Mouse (Mus musculus): ENCODE results near the gene Chrna9. TPM values are rescaled to one million over a fixed set of nuclear protein-coding genes. Genes with fewer than 3 reads are reported as not detected.
A peak's percentile ranks its signal among the peaks of the same experiment; 100 is the strongest.

Chrna9 gene
- polyA plus RNA-seq, 1 experiment from 2014 or later, result not detected

- Histone ChIP-seq H3K4me1 (replicated peaks; ENCODE audit: control insufficient read depth, insufficient read depth, low read length) (no peaks in the 10 kb centered on the region), H3K9ac (ENCODE audit: low read length) (no peak overlapping the region), H3K27ac (ENCODE audit: low read depth) (no peak overlapping the region), H3K4me3 (ENCODE audit: low read depth, low read length) (no peak overlapping the region), H3K4me2 (ENCODE audit: low read length) (no peak overlapping the region), H3K36me3 (ENCODE audit: control insufficient read depth, insufficient read depth, low read length) (no peaks in the 10 kb centered on the region), H3K27me3 (replicated peaks; ENCODE audit: control insufficient read depth, insufficient read depth, low read length) (no peaks in the 10 kb centered on the region), H3K9me3 (ENCODE audit: control insufficient read depth, low read length) (0 out of 2 replicates have a peak, but pooled peaks cover 2% of the 10 kb centered on the region)
- DNase-seq (ENCODE audit: low spot score) (no peak), ATAC-seq (replicated peaks; ENCODE audit: low FRiP score, low TSS enrichment, low read depth) (no peak)
- 60% methylated on average over 4 of the region's 4 CpGs for WGBS
Measured at GRCm38 (mm10) chr5:65941145-65941544, 6.4 kb downstream of the Chrna9 start.

DNA sequence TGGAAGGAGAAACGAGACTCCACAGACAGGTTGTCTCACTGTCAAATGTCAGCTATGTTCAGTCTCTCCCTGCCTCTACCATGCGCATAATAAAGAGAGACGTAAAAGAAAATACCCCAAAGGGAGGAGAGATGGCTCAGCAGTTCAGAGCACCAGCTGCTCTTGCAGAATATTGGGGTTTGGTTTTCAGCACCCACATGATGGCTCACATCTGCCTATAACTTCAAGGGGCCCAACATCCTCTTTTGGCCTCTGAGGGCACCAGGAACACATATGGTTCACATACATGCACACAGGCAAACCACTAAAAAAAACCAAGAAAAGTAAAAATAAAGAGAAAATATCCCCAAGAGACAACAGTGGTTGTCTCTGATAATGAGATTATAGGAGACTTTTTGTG, 15.1 kb downstream of the Chrna9 start:
- no peak overlapping the region for H3K27ac ChIP-seq (ENCODE audit: low read depth)
- H3K36me3 ChIP-seq (ENCODE audit: control insufficient read depth, insufficient read depth, low read length), result no peaks in the 10 kb centered on the region
- no peaks in the 10 kb centered on the region for H3K27me3 ChIP-seq (replicated peaks; ENCODE audit: control insufficient read depth, insufficient read depth, low read length)
- H3K9me3 ChIP-seq (ENCODE audit: control insufficient read depth, low read length), result no peaks in the 10 kb centered on the region
- ATAC-seq (replicated peaks; ENCODE audit: low FRiP score, low TSS enrichment, low read depth) (no peak), DNase-seq (ENCODE audit: low spot score) (no peak)
- no peak overlapping the region for H3K4me3 ChIP-seq (ENCODE audit: low read depth, low read length)
- no peak overlapping the region for H3K9ac ChIP-seq (ENCODE audit: low read length)
- H3K4me2 ChIP-seq (ENCODE audit: low read length), result no peak overlapping the region
- H3K4me1 ChIP-seq (replicated peaks; ENCODE audit: control insufficient read depth, insufficient read depth, low read length), result peaks cover 3% of the 10 kb centered on the region
- WGBS, result 86% methylated on average over 3 of the region's 3 CpGs

DNA sequence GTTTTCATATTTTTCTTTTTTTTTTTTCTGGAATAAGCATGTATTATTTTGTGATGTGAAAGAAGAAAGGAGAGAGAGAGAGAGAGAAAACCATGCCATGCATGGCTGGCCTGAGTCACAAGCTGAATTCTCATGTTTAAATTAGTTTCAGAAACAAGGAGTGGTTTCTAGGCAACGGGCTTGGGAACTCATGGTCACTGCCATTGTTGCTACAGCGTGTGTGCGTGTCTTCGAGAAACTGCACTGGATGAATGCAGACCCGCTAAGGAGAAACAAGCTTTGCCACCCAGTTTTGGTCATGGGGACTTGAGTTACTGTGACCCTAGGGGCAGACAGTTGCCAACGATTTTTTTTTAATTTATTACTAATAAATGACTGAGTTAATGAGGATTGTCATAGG, 15.5 kb downstream of the Chrna9 start:
- H3K9ac ChIP-seq (ENCODE audit: low read length), result no peak overlapping the region
- ATAC-seq (replicated peaks; ENCODE audit: low FRiP score, low TSS enrichment, low read depth), result 0 out of 2 replicates have a peak, but pooled peaks have one; percentile 57
- H3K9me3 ChIP-seq (ENCODE audit: control insufficient read depth, low read length), result no peaks in the 10 kb centered on the region
- no peaks in the 10 kb centered on the region for H3K36me3 ChIP-seq (ENCODE audit: control insufficient read depth, insufficient read depth, low read length)
- H3K4me1 ChIP-seq (replicated peaks; ENCODE audit: control insufficient read depth, insufficient read depth, low read length), result peaks cover 4% of the 10 kb centered on the region
- H3K4me2 ChIP-seq (ENCODE audit: low read length), result no peak overlapping the region
- WGBS, result 47% methylated on average over 6 of the region's 6 CpGs
- DNase-seq (ENCODE audit: low spot score), result peak; percentile 54
- H3K27me3 ChIP-seq (replicated peaks; ENCODE audit: control insufficient read depth, insufficient read depth, low read length), result no peaks in the 10 kb centered on the region
- no peak overlapping the region for H3K4me3 ChIP-seq (ENCODE audit: low read depth, low read length)
- 0 out of 2 replicates have a peak overlapping the region, but pooled peaks have one; percentile 6 for H3K27ac ChIP-seq (ENCODE audit: low read depth)

- no peak overlapping the region for H3K9ac ChIP-seq (ENCODE audit: low read length)
- 63% methylated on average over 18 of the region's 18 CpGs for WGBS
- H3K27ac ChIP-seq (ENCODE audit: low read depth), result peak overlapping the region; percentile 6; the same call in 1 of the 2 replicates
- ATAC-seq (replicated peaks; ENCODE audit: low FRiP score, low TSS enrichment, low read depth) (no peak; the same call in 1 of the 2 replicates), DNase-seq (ENCODE audit: low spot score) (peak; percentile 55)
- no peak overlapping the region for H3K4me3 ChIP-seq (ENCODE audit: low read depth, low read length)
- no peak overlapping the region for H3K4me2 ChIP-seq (ENCODE audit: low read length)
- H3K9me3 ChIP-seq (ENCODE audit: control insufficient read depth, low read length), result no peaks in the 10 kb centered on the region
- peaks cover 9% of the 10 kb centered on the region for H3K4me1 ChIP-seq (replicated peaks; ENCODE audit: control insufficient read depth, insufficient read depth, low read length)
- H3K27me3 ChIP-seq (replicated peaks; ENCODE audit: control insufficient read depth, insufficient read depth, low read length), result no peaks in the 10 kb centered on the region
- no peaks in the 10 kb centered on the region for H3K36me3 ChIP-seq (ENCODE audit: control insufficient read depth, insufficient read depth, low read length)
Measured at GRCm38 (mm10) chr5:65950679-65951512, 16.2 kb downstream of the Chrna9 start.

DNA sequence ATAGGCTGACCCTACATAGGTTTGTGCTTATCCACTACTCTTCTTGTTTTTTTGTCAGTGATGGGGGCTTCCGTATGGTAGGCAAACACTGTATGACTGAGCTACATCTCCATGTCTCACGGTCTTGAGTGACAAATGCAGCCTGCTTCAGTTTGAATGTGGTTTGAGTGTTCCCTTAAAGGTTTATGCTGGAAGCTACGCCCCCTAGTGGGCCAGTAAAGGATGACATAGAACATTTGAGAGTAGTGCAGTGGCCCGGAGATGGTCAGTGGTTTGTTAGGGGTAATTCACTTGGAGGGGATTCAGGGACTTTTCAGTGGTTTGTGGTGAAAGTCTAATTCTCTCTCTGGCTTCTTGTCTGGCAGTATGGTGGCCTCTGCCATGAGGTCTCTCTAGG, 16.8 kb downstream of the Chrna9 start:
- Histone ChIP-seq H3K9me3 (ENCODE audit: control insufficient read depth, low read length) (no peaks in the 10 kb centered on the region), H3K4me3 (ENCODE audit: low read depth, low read length) (no peak overlapping the region), H3K36me3 (ENCODE audit: control insufficient read depth, insufficient read depth, low read length) (no peaks in the 10 kb centered on the region), H3K27me3 (replicated peaks; ENCODE audit: control insufficient read depth, insufficient read depth, low read length) (no peaks in the 10 kb centered on the region), H3K27ac (ENCODE audit: low read depth) (no peak overlapping the region), H3K4me2 (ENCODE audit: low read length) (no peak overlapping the region), H3K9ac (ENCODE audit: low read length) (no peak overlapping the region), H3K4me1 (replicated peaks; ENCODE audit: control insufficient read depth, insufficient read depth, low read length) (peaks cover 9% of the 10 kb centered on the region)
- no peak for DNase-seq (ENCODE audit: low spot score)
- ATAC-seq (replicated peaks; ENCODE audit: low FRiP score, low TSS enrichment, low read depth), result no peak
- 72% methylated on average over 4 of the region's 4 CpGs for WGBS

DNA sequence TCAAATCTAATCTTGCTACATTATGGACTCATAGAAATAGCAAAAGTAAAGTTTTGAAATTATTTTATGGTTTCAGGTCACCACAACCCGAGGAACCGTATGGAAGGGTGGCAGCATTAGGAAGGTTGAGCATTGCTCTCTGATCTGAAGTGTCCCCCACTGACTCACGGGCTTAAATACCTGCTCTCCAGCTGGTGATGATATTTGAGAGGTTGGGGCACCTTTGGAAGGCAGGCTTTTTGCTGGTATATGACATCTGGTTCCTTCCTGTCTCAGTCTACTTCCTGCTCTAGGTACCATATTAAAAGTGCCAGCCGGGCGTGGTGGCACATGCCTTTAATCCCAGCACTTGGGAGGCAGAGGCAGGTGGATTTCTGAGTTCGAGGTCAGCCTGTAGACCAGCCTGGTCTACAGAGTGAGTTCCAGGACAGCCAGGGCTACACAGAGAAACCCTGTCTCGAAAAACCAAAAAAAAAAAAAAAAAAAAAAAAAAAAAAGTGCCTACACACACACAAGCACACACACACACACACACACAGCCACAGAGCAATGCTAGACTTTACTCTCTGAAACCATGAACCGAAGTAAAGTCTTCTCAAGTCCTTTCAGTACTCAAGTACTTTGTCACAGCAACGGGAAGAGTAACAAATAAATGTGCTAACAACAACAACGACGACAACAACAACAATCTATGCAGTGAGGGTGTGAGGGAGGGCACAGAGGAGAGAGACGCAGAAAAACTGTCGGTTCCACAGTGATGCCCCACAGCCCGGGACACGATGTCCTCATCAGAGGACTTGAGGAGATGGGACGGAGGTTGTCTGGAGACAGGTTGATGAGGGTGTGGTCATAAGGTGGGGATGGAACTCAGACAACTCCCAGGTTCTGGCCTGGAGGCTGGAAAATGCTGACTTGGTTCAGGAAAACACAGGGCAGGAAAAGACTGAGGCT, 19.7 kb downstream of the Chrna9 start:
- Histone ChIP-seq H3K4me1 (replicated peaks; ENCODE audit: control insufficient read depth, insufficient read depth, low read length) (peaks cover 9% of the 10 kb centered on the region), H3K27me3 (replicated peaks; ENCODE audit: control insufficient read depth, insufficient read depth, low read length) (no peaks in the 10 kb centered on the region), H3K4me2 (ENCODE audit: low read length) (no peak overlapping the region), H3K9me3 (ENCODE audit: control insufficient read depth, low read length) (no peaks in the 10 kb centered on the region), H3K36me3 (ENCODE audit: control insufficient read depth, insufficient read depth, low read length) (no peaks in the 10 kb centered on the region), H3K4me3 (ENCODE audit: low read depth, low read length) (no peak overlapping the region), H3K9ac (ENCODE audit: low read length) (no peak overlapping the region), H3K27ac (ENCODE audit: low read depth) (no peak overlapping the region)
- DNase-seq (ENCODE audit: low spot score) (no peak), ATAC-seq (replicated peaks; ENCODE audit: low FRiP score, low TSS enrichment, low read depth) (no peak)
- WGBS, result 90% methylated on average over 16 of the region's 16 CpGs

- DNase-seq (ENCODE audit: low spot score), result peak; percentile 95
- Histone ChIP-seq H3K27ac (ENCODE audit: low read depth) (peak overlapping the region; percentile 43; the same call in 1 of the 2 replicates), H3K4me3 (ENCODE audit: low read depth, low read length) (peak overlapping the region; percentile 23), H3K4me2 (ENCODE audit: low read length) (peak overlapping the region; percentile 45), H3K27me3 (replicated peaks; ENCODE audit: control insufficient read depth, insufficient read depth, low read length) (no peaks in the 10 kb centered on the region), H3K9ac (ENCODE audit: low read length) (no peak overlapping the region), H3K36me3 (ENCODE audit: control insufficient read depth, insufficient read depth, low read length) (no peaks in the 10 kb centered on the region), H3K9me3 (ENCODE audit: control insufficient read depth, low read length) (no peaks in the 10 kb centered on the region), H3K4me1 (replicated peaks; ENCODE audit: control insufficient read depth, insufficient read depth, low read length) (peaks cover 8% of the 10 kb centered on the region)
- WGBS, result 37% methylated on average over 23 of the region's 23 CpGs
- peak; percentile 65; the same call in 1 of the 2 replicates for ATAC-seq (replicated peaks; ENCODE audit: low FRiP score, low TSS enrichment, low read depth)
Measured at GRCm38 (mm10) chr5:65955343-65956143, 20.8 kb downstream of the Chrna9 start.
